Mouse (Mus musculus) stomach, postnatal 0 days (tissue): ENCODE results near the gene Dnal1. TPM values are rescaled to one million over a fixed set of nuclear protein-coding genes. Genes with fewer than 3 reads are reported as not detected.
"Not testable (repeated sequence)": the region's sequence is repeated elsewhere in the genome, so short reads cannot be mapped to it uniquely, and the experiment has no call there.

Experiments used
- ATAC-seq: fragments of 200-750 bp; cut with Nextera tagmentation; 2 replicates; pipeline ENCODE4 v1.8.0; 2017; ENCODE audit not compliant: low FRiP score, low TSS enrichment
- DNase-seq: peaks from one replicate; pipeline ENCODE4 v3.0.0-alpha.2; 2016; ENCODE audit warnings: low spot score
- H3K27ac ChIP-seq: fragments of 300-500 bp; sonication (generic); replicated peaks from 2 replicates; pipeline ENCODE4 v1.5.1; 2014; ENCODE audit warnings: mild to moderate bottlenecking, control low read depth
- H3K27me3 ChIP-seq: fragments of 300-500 bp; sonication (generic); 2 replicates; pipeline ENCODE4 v1.6.1; 2014; ENCODE audit warnings: low read length; ENCODE audit not compliant: control insufficient read depth, insufficient read depth
- H3K36me3 ChIP-seq: fragments of 300-500 bp; sonication (generic); 2 replicates; pipeline ENCODE4 v1.6.1; 2014; ENCODE audit warnings: low read length, mixed read lengths; ENCODE audit not compliant: control insufficient read depth, insufficient read depth
- H3K4me1 ChIP-seq: fragments of 300-500 bp; sonication (generic); replicated peaks from 2 replicates; pipeline ENCODE4 v1.6.1; 2014; ENCODE audit warnings: antibody characterized with exemption; ENCODE audit not compliant: control insufficient read depth, insufficient read depth
- H3K4me2 ChIP-seq: fragments of 300-500 bp; sonication (generic); replicated peaks from 2 replicates; pipeline ENCODE4 v1.6.1; 2014; ENCODE audit warnings: low read depth, mild to moderate bottlenecking, control low read depth, moderate library complexity
- H3K4me3 ChIP-seq: fragments of 300-500 bp; sonication (generic); 2 replicates; pipeline ENCODE4 v1.5.1; 2014; ENCODE audit warnings: low read depth, low read length, control low read depth
- H3K9ac ChIP-seq: fragments of 300-500 bp; sonication (generic); 2 replicates; pipeline ENCODE4 v1.6.1; 2014; ENCODE audit warnings: mild to moderate bottlenecking, low read length, control low read depth, mixed read lengths
- H3K9me3 ChIP-seq: fragments of 300-500 bp; sonication (generic); 2 replicates; pipeline ENCODE4 v1.6.1; 2016; ENCODE audit warnings: low read length; ENCODE audit not compliant: control insufficient read depth
- CTCF ChIP-seq: IDR thresholded peaks from 2 replicates; pipeline ENCODE4 v1.5.1; 2016; ENCODE audit warnings: antibody characterized with exemption, low read depth, mild to moderate bottlenecking, moderate library complexity
- EP300 ChIP-seq: optimal IDR thresholded peaks from 2 replicates; pipeline ENCODE3; 2016; ENCODE audit warnings: antibody characterized with exemption
- WGBS: fragments of 180-500 bp; shearing (Covaris S2); extraction: QIAGEN DNeasy Blood & Tissue Kit; methylation state at CpG from one replicate; pipeline ENCODE4 v1.1.7; 2014; 5-methylcytosine and 5-hydroxymethylcytosine counted together
- polyA plus RNA-seq: library from polyadenylated mRNA; unstranded; fragments of >200 nt; fragmentation: Nextera tagmentation; extraction: Ambion mirVana; gene quantifications from 2 replicates; pipeline ENCODE4 v1.2.1, GENCODE M21; 2015

Dnal1 gene
- polyA plus RNA-seq, 1 experiment from 2014 or later, result 1.7 TPM

GRCm38 (mm10) chr12:84100071-84100470, 14.1 kb upstream of the Dnal1 start:
- no peak overlapping the region for H3K27ac ChIP-seq
- peak overlapping the region; percentile 64; the same call in 1 of the 2 replicates for H3K4me2 ChIP-seq
- H3K4me3 ChIP-seq, result no peak overlapping the region
- no peak overlapping the region; the same call in 1 of the 2 replicates for H3K9ac ChIP-seq
- no peaks in the 10 kb centered on the region for H3K36me3 ChIP-seq
- no peaks in the 10 kb centered on the region for H3K27me3 ChIP-seq
- H3K9me3 ChIP-seq, result no peaks in the 10 kb centered on the region
- DNase-seq (no peak), ATAC-seq (no peak)
- no peaks in the 10 kb centered on the region for H3K4me1 ChIP-seq
- TF ChIP-seq CTCF, result no peak
- TF ChIP-seq EP300, result no peak
- 50% methylated on average over 1 of the region's 1 CpGs for WGBS

GRCm38 (mm10) chr12:84100604-84101492, 13.3 kb upstream of the Dnal1 start, which contains the start of gene Acot6:
TSS of gene Acot6 (plus strand) at chr12:84100654.
- not testable (repeated sequence) for H3K36me3 ChIP-seq, H3K4me1 ChIP-seq, H3K9me3 ChIP-seq, H3K27me3 ChIP-seq
- peak; percentile 81 for ATAC-seq
- peak; percentile 56 for DNase-seq
- H3K4me2 ChIP-seq, result peak within 1 kb of the TSS; percentile 64
- TF ChIP-seq CTCF, result peak; percentile 37
- H3K4me3 ChIP-seq, result peak within 1 kb of the TSS; percentile 52
- H3K27ac ChIP-seq, result peak within 1 kb of the TSS; percentile 76
- H3K9ac ChIP-seq, result peak within 1 kb of the TSS; percentile 72
- WGBS, result under 1% methylated on average over 50 of the region's 80 CpGs

GRCm38 (mm10) chr12:84101493-84101845, 12.7 kb upstream of the Dnal1 start:
- Histone ChIP-seq H3K4me3 (peak overlapping the region; percentile 52), H3K27ac (no peak overlapping the region), H3K4me1 (no peaks in the 10 kb centered on the region), H3K9me3 (no peaks in the 10 kb centered on the region), H3K27me3 (no peaks in the 10 kb centered on the region), H3K9ac (peak overlapping the region; percentile 72), H3K4me2 (peak overlapping the region; percentile 64), H3K36me3 (no peaks in the 10 kb centered on the region)
- no peak for DNase-seq
- 43% methylated on average over 2 of the region's 2 CpGs for WGBS
- TF ChIP-seq CTCF, result no peak
- no peak for TF ChIP-seq EP300
- ATAC-seq, result no peak

GRCm38 (mm10) chr12:84107012-84107411, 7.2 kb upstream of the Dnal1 start:
- Histone ChIP-seq H3K36me3 (no peaks in the 10 kb centered on the region), H3K4me3 (no peak overlapping the region), H3K27me3 (no peaks in the 10 kb centered on the region), H3K4me1 (no peaks in the 10 kb centered on the region), H3K27ac (no peak overlapping the region), H3K9me3 (no peaks in the 10 kb centered on the region), H3K9ac (no peak overlapping the region), H3K4me2 (no peak overlapping the region)
- no peak for TF ChIP-seq CTCF
- TF ChIP-seq EP300, result no peak
- 79% methylated on average over 3 of the region's 3 CpGs for WGBS
- DNase-seq (no peak), ATAC-seq (no peak)

GRCm38 (mm10) chr12:84107692-84108091, 6.5 kb upstream of the Dnal1 start:
- Histone ChIP-seq H3K4me3 (no peak overlapping the region), H3K4me2 (no peak overlapping the region), H3K27me3 (no peaks in the 10 kb centered on the region), H3K9ac (no peak overlapping the region), H3K36me3 (no peaks in the 10 kb centered on the region), H3K4me1 (no peaks in the 10 kb centered on the region), H3K27ac (no peak overlapping the region), H3K9me3 (no peaks in the 10 kb centered on the region)
- ATAC-seq (no peak), DNase-seq (no peak)
- TF ChIP-seq EP300 (no peak), CTCF (no peak)
- WGBS, result 65% methylated on average over 1 of the region's 1 CpGs

- Histone ChIP-seq H3K4me2 (no peak overlapping the region), H3K36me3 (no peaks in the 10 kb centered on the region), H3K27me3 (no peaks in the 10 kb centered on the region), H3K9me3 (no peaks in the 10 kb centered on the region), H3K27ac (no peak overlapping the region), H3K9ac (no peak overlapping the region), H3K4me1 (no peaks in the 10 kb centered on the region), H3K4me3 (no peak overlapping the region)
- 71% methylated on average over 1 of the region's 1 CpGs for WGBS
- ATAC-seq (no peak), DNase-seq (no peak)
- no peak for TF ChIP-seq EP300
- no peak for TF ChIP-seq CTCF
These were observed 4.2 kb upstream of the Dnal1 start for GRCm38 (mm10) chr12:84109924-84110323.
